Mouse (Mus musculus) kidney, adult 2 months (tissue): ENCODE measurements around the gene Rnf222. TPM values are rescaled to one million over a fixed set of nuclear protein-coding genes. Genes with fewer than 3 reads are reported as not detected.
A peak's percentile ranks its signal among the peaks of the same experiment; 100 is the strongest.

Experiments
- DNase-seq: peaks from one replicate; pipeline ENCODE4 v3.0.0; 2021
- H3K27ac ChIP-seq: fragments of 200-500 bp; 2 replicates; pipeline ENCODE4 v1.5.1; 2012; ENCODE audit warnings: low read depth, low read length, control low read depth, inconsistent platforms; ENCODE audit not compliant: insufficient read depth
- H3K27me3 ChIP-seq: fragments of 200-500 bp; replicated peaks from 2 replicates; pipeline ENCODE4 v1.6.1; 2012; ENCODE audit warnings: mild to moderate bottlenecking, moderate library complexity, low read length, inconsistent platforms; ENCODE audit not compliant: control insufficient read depth, insufficient read depth
- H3K36me3 ChIP-seq: fragments of 200-500 bp; 2 replicates; pipeline ENCODE4 v1.6.1; 2012; ENCODE audit warnings: mild to moderate bottlenecking, moderate library complexity, low read length, inconsistent platforms; ENCODE audit not compliant: control insufficient read depth, insufficient read depth
- H3K4me1 ChIP-seq: fragments of 200-500 bp; 2 replicates; pipeline ENCODE4 v1.6.1; 2011; ENCODE audit warnings: low read length; ENCODE audit not compliant: control insufficient read depth, insufficient read depth
- H3K4me3 ChIP-seq: fragments of 200-500 bp; 2 replicates; pipeline ENCODE4 v1.5.1; 2011; ENCODE audit warnings: mild to moderate bottlenecking, low read depth, low read length, control low read depth; ENCODE audit not compliant: insufficient read depth
- CTCF ChIP-seq: fragments of 200-500 bp; conservative IDR thresholded peaks from 2 replicates; pipeline ENCODE4 v1.5.1; 2011; ENCODE audit warnings: low read depth, mild to moderate bottlenecking, control low read depth, low read length, moderate library complexity, mixed read lengths; ENCODE audit not compliant: insufficient read depth, insufficient read length
- POLR2A ChIP-seq: fragments of 200-500 bp; IDR thresholded peaks from one replicate; pipeline ENCODE4 v1.6.1; 2011; ENCODE audit warnings: low read depth, low read length, control low read depth
- WGBS: fragments of 180-500 bp; shearing (Covaris S2); methylation state at CpG from one replicate; pipeline ENCODE4 v1.1.7; 2018; 5-methylcytosine and 5-hydroxymethylcytosine counted together
- polyA plus RNA-seq: library from polyadenylated mRNA; depleted of rRNA; stranded (reverse); fragments of >200 nt; gene quantifications from 2 replicates; pipeline ENCODE4 v1.2.3, GENCODE M21; 2012

Rnf222 gene
- polyA plus RNA-seq, 1 experiment = 0.13 TPM

- H3K4me3 ChIP-seq = no peak overlapping the region; the same call in 1 of the 2 replicates
- H3K4me1 ChIP-seq = no peaks in the 10 kb centered on the region
- peaks cover 11% of the 10 kb centered on the region for H3K36me3 ChIP-seq
- no peak for DNase-seq
- TF ChIP-seq POLR2A (no peak), CTCF (no peak)
- H3K27me3 ChIP-seq = no peaks in the 10 kb centered on the region
- H3K27ac ChIP-seq = no peak overlapping the region
- WGBS = 69% methylated on average over 5 of the region's 5 CpGs
Measured at GRCm38 (mm10) chr11:68902823-68903222, 14.5 kb downstream of the Rnf222 start.

- DNase-seq = no peak
- no peak overlapping the region for H3K27ac ChIP-seq
- no peak overlapping the region for H3K4me3 ChIP-seq
- no peak for TF ChIP-seq CTCF
- TF ChIP-seq POLR2A = no peak
- WGBS = 72% methylated on average over 2 of the region's 2 CpGs
- H3K4me1 ChIP-seq = no peaks in the 10 kb centered on the region
- H3K27me3 ChIP-seq = no peaks in the 10 kb centered on the region
- H3K36me3 ChIP-seq = peaks cover 11% of the 10 kb centered on the region
Measured at GRCm38 (mm10) chr11:68903775-68904174, 15.4 kb downstream of the Rnf222 start.

- H3K27ac ChIP-seq = no peak overlapping the region
- no peak overlapping the region for H3K4me3 ChIP-seq
- WGBS = 74% methylated on average over 8 of the region's 8 CpGs
- TF ChIP-seq POLR2A (no peak), CTCF (peak; percentile 48; the same call in 1 of the 2 replicates)
- H3K27me3 ChIP-seq = no peaks in the 10 kb centered on the region
- peaks cover 11% of the 10 kb centered on the region for H3K36me3 ChIP-seq
- H3K4me1 ChIP-seq = no peaks in the 10 kb centered on the region
- peak; percentile 91 for DNase-seq
Measured at GRCm38 (mm10) chr11:68904375-68905137, 16.2 kb downstream of the Rnf222 start.

GRCm38 (mm10) chr11:68905138-68905531 lies 16.8 kb downstream of the Rnf222 start:
- WGBS = 84% methylated on average over 3 of the region's 3 CpGs
- Histone ChIP-seq H3K4me1 (no peaks in the 10 kb centered on the region), H3K36me3 (peaks cover 11% of the 10 kb centered on the region), H3K27me3 (no peaks in the 10 kb centered on the region), H3K4me3 (no peak overlapping the region), H3K27ac (no peak overlapping the region)
- DNase-seq = no peak
- TF ChIP-seq POLR2A (no peak), CTCF (no peak)

GRCm38 (mm10) chr11:68905665-68906460 lies 17.5 kb downstream of the Rnf222 start:
- Histone ChIP-seq H3K4me1 (no peaks in the 10 kb centered on the region), H3K27me3 (no peaks in the 10 kb centered on the region), H3K4me3 (no peak overlapping the region), H3K27ac (no peak overlapping the region), H3K36me3 (peaks cover 11% of the 10 kb centered on the region)
- 85% methylated on average over 9 of the region's 9 CpGs for WGBS
- DNase-seq = no peak
- TF ChIP-seq CTCF = no peak
- TF ChIP-seq POLR2A = no peak

- 45% methylated on average over 4 of the region's 4 CpGs for WGBS
Measured at GRCm38 (mm10) chr11:68906461-68906790, 18.1 kb downstream of the Rnf222 start.

GRCm38 (mm10) chr11:68907251-68907650 lies 18.9 kb downstream of the Rnf222 start:
- 66% methylated on average over 3 of the region's 3 CpGs for WGBS
- peaks cover 4% of the 10 kb centered on the region for H3K4me1 ChIP-seq
- H3K4me3 ChIP-seq = no peak overlapping the region
- no peak overlapping the region; the same call in 1 of the 2 replicates for H3K27ac ChIP-seq
- H3K36me3 ChIP-seq = peaks cover 11% of the 10 kb centered on the region
- TF ChIP-seq CTCF = no peak
- TF ChIP-seq POLR2A = no peak
- no peaks in the 10 kb centered on the region for H3K27me3 ChIP-seq
- DNase-seq = no peak

More at GRCm38 (mm10) chr11:68906461-68906790, 18.1 kb downstream of the Rnf222 start:
- H3K4me1 ChIP-seq = peaks cover 4% of the 10 kb centered on the region; the same call in 1 of the 2 replicates
- H3K4me3 ChIP-seq = no peak overlapping the region
- no peak overlapping the region for H3K27ac ChIP-seq
- no peaks in the 10 kb centered on the region for H3K27me3 ChIP-seq
- H3K36me3 ChIP-seq = peaks cover 11% of the 10 kb centered on the region
- peak; percentile 65 for DNase-seq
- no peak for TF ChIP-seq CTCF
- TF ChIP-seq POLR2A = no peak
